Mouse (Mus musculus) layer of hippocampus, postnatal 10 days (tissue): ENCODE results near the gene Adpgk. TPM values are rescaled to one million over a fixed set of nuclear protein-coding genes. Genes with fewer than 3 reads are reported as not detected.
"Not testable (repeated sequence)": the region's sequence is repeated elsewhere in the genome, so short reads cannot be mapped to it uniquely, and the experiment has no call there.

Experiments used
- DNase-seq, 2 experiments: peaks; one replicate each; pipeline ENCODE4 v3.0.0; 2021; ENCODE audit warnings: low spot score in 2 of 2
- total RNA-seq, 2 experiments: library from RNA; stranded (reverse); gene quantifications; 2 replicates each; pipeline ENCODE4 v1.2.3; 2021

Adpgk gene
- total RNA-seq, 2 experiments from 2014 or later = 19.6 to 20.8 TPM

GRCm38 (mm10) chr9:59288685-59289410 is 2.5 kb upstream of the Adpgk start:
- DNase-seq = no peak

- DNase-seq = no peak
Observed at GRCm38 (mm10) chr9:59289529-59290115, 1.7 kb upstream of the Adpgk start.

DNA sequence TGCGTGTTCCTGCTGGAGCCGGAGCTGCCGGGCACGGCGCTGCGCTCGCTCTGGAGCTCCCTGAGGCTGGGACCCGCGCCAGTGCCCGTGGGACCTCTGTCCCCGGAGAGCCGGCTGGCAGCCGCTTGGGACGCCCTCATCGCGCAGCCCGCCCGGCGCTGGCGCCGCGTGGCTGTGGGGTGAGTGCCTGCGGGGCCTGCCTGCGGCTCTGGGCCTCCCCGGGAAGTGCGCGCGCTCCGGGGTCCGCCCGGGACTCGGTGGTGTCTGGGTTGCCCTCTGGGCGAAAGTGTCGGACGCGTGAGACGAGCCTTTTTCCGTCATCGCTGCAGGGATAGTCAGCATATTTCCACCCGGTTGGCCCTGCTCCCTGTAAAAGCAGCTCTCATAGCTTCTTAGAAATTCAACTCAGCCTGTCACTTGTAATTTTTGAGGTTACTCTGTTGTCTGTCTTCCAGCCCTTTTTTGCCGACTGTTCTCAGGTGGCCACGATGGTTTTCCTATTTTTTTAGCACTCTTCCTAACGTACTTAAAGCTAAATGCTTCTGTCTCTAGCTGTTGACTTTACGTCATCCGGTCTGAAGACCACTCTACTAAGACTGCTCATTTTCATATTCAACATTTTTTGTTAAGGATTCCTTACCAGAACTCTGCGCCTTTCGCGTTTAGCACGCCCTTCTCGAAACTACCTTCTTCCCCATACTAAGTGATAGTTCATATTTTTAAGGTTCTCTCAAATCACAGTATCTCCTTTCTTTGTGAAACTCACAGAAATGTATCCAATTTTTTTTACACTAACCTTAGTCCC is 532 bp downstream of the Adpgk start:
- no peak for DNase-seq

GRCm38 (mm10) chr9:59292493-59292875 is 1.1 kb downstream of the Adpgk start:
- DNase-seq = no peak

GRCm38 (mm10) chr9:59296419-59296818 is 5.1 kb downstream of the Adpgk start:
- DNase-seq = no peak

GRCm38 (mm10) chr9:59307890-59308289 is 16.5 kb downstream of the Adpgk start:
- no peak for DNase-seq

DNA sequence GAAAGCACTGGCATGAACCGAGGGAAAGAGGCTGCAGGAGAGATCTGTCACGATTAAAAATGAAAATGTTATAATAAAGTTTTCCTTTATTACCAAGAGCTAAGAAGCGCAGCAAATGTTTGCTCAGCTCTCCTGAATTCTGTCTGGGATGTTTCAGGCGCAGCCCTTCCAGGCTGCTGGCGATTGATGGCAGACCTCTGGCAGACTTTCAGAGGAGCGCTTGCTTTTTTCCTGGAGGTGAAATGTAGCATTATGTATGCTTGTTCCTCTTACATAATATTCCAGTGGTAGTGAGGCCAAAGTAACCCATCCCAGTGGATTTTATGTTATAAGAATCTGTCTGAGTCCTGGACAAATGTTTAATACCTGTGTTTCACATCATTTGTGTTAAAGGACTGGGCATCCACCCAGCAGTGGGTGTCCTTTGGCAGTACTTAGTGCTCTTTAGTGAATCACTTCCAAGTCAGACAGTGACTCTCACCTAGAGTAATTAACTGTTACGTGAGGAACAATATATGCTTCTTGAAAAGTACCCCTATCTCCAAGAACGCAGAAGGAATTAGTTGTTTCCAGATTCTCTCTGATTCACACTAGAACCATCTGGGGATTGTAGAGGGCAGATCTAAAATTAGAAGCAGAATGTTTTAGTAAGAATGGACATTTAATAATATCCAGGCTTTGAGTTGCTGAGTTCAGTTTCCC is 19.4 kb downstream of the Adpgk start:
- DNase-seq = no peak

DNA sequence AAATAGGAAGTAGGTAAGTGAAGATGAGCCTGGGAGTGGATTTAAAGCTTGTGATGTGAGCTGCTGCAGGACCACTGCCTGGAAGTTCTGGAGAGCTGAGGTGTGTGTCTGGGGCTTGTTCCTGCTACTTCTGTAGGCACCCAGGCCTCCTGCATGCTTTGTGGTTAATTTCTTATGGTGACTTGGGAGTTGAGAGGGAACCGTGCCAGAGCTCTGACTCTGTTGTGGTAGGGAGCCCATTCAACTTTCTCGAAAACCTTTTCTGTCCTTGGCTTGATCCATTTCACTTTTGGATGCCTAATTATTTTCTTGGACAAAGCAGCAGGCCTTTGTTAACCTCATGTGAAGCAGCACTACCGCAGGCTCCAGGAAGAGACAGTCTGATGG is 19.9 kb downstream of the Adpgk start:
- DNase-seq = no peak

- no peak for DNase-seq
Observed at GRCm38 (mm10) chr9:59316206-59316605, 24.8 kb downstream of the Adpgk start.

DNA sequence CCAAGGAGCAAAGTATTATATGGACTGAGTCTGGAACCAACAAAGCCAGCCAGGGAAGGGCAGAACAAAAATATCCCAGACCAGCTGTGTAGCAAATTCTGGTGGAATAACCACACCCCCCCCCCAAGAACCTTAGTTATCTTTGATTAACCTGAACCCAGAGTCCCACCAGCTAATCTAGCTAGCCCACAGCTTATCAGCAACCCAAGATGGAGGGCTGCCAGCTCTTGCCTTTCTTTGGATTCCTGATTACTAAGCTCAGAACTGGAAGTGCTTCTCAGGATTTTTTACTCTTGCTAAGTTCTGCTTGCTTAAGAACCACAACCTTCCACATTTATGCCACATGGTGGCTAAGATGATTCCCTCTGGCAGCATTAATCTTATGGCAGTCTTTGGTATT is 33.0 kb downstream of the Adpgk start:
- DNase-seq = no peak

- no peak for DNase-seq
Observed at GRCm38 (mm10) chr9:59330055-59330454, 38.7 kb downstream of the Adpgk start.

GRCm38 (mm10) chr9:59336539-59336938 is 45.2 kb downstream of the Adpgk start:
- no peak for DNase-seq

- DNase-seq = no peak
Observed at GRCm38 (mm10) chr9:59337889-59338288, 46.5 kb downstream of the Adpgk start.

GRCm38 (mm10) chr9:59338411-59338810 is 47.1 kb downstream of the Adpgk start:
- DNase-seq = no peak

- DNase-seq = no peak
Observed at GRCm38 (mm10) chr9:59339107-59339506, 47.7 kb downstream of the Adpgk start.

DNA sequence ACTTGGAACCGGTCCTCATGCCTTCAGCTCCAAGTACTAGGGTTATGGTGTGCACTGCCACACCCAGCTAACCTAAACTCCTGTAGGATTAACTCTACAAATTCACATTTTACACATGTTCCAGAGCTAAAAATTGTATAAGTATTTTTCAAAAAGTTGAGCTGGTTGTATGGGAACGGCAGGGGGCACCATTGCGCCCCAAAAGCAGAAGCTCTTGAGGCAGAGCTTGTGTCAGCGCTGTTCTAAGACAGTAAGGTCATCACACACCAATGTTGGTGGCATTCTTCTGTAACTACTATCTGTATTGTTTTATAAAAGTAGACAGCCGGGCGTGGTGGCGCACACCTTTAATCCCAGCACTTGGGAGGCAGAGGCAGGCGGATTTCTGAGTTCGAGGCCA is 48.6 kb downstream of the Adpgk start:
- peak; percentile 6 to 16 for DNase-seq

- no peak for DNase-seq
Observed at GRCm38 (mm10) chr9:59346176-59346575, 54.8 kb downstream of the Adpgk start.

DNA sequence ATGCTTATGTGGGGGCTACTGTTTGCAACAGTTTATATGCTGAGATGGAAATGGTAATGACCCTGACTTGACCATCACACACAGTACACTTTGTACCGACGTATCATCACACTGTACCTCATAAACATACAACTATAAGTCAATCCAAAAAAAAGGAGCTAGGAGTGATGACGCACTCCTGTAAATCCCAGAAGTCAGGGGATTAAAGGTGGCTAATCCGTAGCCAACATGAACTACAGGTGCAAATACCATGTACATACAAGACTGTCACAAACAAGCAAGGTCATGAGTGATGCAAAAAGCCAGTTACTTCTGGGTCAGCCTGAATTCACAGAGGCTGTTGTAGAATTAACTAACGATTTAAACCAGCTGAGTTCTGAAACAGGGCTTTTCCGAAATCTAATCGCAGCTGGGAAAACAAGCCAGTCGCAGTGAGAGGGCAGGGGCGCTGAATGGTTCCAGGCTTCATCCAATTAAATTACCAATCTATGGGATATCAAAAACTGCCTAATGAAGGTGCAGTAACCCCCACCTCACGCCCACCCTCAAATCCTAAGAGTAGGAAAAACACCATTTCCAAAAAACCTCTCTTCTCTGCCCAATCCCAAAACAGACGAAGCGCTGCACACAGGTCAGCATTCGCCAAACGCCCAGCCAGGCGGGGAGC is 61.4 kb downstream of the Adpgk start:
- peak in 1 of 2 experiments; percentile 9 for DNase-seq

GRCm38 (mm10) chr9:59353253-59353639 is 61.9 kb downstream of the Adpgk start, which contains the start of gene Bbs4:
TSS of gene Bbs4 (minus strand) at chr9:59353508.
- peak; percentile 85 to 86 for DNase-seq

DNA sequence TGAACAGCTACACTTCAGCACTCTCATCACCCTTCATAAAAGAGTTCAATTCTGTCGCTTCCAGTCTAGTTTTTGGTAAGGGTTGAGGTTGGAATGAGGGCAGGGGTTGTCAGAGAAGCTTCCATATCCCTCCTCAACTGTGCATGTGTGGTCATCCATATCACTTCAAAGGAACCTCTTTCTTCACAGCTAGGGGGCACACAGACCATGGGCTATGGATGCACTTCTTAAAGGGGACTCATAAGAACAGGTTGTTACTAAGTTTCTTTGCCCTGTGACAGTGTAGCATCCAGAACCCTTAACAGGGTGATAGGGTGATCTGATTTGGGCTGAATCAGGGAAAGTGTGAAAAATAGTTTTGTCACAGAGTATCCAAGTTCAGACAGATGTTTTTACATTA is 66.7 kb downstream of the Adpgk start:
- DNase-seq = not testable (repeated sequence)

DNA sequence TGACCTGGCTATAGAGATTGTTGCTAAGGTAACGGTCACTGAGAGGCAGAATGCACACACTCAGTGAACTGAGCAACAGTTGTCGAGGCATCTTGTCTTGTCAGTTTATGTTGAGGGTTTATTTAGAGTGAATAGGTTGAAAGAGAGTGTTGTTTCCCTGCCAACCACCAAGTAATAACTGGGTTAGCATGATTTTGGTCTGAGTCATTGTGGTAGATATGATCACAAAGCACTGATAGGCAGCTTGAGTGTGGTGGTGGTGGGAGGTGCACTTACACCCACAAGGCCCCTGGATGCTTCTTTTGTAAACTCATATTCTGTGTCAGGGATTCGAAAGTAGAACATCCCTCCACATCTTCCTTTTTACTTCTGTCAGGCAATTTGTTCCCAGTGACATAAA is 69.1 kb downstream of the Adpgk start:
- DNase-seq = not testable (repeated sequence)
